Mouse (Mus musculus) thymus, postnatal 0 days (tissue): ENCODE measurements at regions not wholly inside any gene's neighbourhood (a gene's known extent, or its start where the extent isn't known, plus 50 kb on each side); places are given as distances from the start of the nearest gene placed in this dataset.

Source experiments
- DNase-seq: peaks from one replicate; pipeline ENCODE4 v3.0.0-alpha.2; 2015; ENCODE audit warnings: low spot score

DNA sequence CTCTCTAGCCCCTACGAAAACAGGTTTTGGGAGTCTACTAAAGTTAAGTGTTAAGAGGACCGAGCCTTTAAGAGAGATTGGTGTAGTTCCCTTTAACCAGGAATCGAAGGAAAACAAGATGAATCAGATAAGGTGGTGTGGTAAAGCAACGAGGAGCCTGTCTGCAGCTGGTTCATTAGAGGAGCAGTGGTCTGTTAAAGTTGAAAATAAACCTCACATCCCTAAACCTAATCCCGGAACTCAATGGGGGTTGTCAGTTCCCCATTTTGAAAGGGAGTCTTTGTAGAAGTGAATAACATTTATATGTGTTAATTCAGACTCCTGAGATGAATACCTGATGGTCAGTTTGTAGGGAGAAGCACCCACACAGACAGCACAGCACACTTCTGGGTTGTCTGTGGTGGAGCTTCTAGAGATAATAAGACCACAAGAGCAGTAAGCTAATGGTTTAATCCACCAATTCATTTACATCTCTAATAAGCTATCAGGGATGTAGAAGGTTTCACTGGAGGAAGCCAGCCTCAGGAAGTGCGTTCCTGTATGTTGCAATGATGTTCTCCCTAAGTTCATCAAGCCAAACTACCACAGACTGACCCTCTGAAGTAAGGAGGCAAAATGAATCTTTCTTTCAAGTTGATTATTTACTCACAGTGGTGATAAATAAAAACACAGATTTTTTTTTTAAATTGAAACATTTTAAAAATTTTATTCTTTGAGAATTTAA is 318.9 kb upstream of the Nrp1 start:
- no peak for DNase-seq

GRCm38 (mm10) chr8:128042877-128043276 is 315.5 kb upstream of the Nrp1 start:
- no peak for DNase-seq

- no peak for DNase-seq
Observed at GRCm38 (mm10) chr8:128043392-128043791, 315.0 kb upstream of the Nrp1 start.

GRCm38 (mm10) chr8:128056251-128056650 is 302.2 kb upstream of the Nrp1 start:
- no peak for DNase-seq

DNA sequence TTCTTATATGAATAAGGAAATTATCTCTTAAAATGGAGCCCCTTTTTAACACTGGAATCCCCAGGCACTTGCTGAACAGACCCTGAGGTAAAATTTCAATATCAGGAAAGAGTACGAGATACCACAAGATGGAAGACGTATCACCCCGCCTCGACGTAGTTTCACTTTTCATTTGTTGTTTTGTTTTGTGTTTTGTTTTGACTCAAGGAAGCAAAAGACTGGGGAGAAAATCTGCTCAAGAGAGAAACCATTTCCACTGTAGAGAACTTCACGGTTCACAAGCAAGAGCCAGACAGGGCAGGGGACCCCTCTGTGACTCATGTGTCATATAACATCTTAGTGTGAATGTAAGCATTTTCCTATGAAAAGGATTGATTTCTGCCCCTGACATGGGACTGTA is 300.6 kb upstream of the Nrp1 start:
- no peak for DNase-seq

DNA sequence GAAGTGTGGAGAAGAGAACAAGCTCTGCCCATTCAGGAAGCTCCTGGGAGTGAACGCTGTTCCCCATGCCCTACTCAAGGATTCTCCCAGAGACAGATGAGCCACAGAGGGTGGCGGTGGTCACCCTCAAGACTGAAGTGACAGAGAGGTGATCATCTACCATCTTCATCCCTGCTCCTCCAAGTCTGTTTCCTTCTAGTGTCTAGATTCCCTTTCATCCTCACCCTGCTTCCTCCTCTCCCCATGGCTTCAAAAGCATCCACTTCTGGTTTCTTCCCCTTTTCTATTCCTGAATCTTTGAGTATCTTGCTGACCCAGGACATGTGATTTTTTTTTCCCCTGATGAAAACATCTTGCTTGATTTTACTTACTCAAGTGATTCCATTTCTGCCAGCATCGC is 298.6 kb upstream of the Nrp1 start:
- no peak for DNase-seq

DNA sequence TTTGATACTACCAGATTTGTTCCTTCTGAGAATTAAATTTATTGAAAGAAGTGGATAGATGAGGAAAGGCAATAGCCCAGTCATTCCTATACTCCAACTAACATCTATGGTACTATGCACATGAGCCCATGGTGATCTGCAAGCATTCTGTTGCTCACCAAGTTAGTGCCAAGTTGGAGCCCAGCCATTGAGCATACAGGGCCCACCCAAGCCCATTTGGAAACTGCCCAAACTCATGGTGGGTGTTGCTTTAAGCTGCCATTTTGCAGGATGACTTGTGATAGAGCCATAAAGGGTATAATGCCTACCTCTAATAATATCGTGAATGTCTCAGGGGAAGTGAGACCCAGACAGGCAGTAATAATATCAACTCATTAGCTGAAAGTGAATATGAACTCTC is 294.2 kb upstream of the Nrp1 start:
- DNase-seq: no peak

DNA sequence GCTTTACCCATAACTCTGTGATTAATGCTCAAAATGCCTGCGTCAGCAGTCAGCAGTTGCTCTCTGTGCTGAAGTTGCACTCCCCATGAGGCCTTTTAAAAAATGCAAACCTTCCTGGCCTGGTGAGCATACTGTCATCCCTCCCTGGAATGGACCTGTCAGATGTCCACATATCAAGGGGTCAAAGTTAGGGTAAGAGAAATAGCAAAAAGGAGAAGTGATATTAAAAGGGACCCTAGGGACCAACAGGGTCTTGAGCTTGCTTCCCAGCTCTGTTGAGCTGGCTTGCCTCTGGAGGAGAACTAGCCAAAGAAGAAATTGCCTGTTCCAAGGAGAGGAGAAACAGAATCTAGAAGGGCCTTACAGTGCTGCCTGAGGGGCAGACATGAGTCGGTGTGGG is 293.3 kb upstream of the Nrp1 start:
- no peak for DNase-seq

DNA sequence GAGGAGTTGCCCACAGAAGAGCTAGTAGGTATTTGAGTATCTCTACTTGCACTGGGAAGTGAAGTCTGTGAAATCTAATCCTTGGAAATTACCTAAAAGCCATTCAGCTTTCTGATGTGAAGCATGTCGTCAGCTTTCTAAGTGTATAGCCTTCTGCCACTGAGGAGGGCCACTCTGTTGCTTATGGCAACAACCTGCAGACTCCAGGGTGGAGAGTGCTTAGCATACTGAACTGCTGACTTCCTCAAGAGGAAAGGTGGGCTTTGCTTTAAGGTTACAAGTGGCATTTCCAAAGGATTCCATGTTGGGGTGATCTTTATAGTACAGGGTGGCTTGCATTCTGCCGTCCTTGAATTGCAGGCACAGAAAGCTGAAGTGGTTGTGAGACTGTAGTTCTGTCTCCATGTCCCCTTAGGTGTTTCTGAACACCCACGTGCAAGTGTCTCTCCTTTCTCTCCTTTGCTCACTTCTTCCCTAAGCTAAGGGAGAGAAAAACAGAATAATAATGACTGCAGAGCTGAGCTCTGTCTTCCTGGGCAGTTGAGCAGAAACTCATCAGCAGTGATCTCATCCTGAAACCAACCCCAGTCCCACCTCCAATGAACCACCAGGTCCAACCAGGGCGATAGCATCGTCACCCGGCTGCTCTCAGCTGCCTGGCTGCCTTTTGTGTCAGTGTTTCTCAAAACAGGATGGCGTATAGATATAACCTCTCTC is 292.3 kb upstream of the Nrp1 start:
- DNase-seq: no peak

DNA sequence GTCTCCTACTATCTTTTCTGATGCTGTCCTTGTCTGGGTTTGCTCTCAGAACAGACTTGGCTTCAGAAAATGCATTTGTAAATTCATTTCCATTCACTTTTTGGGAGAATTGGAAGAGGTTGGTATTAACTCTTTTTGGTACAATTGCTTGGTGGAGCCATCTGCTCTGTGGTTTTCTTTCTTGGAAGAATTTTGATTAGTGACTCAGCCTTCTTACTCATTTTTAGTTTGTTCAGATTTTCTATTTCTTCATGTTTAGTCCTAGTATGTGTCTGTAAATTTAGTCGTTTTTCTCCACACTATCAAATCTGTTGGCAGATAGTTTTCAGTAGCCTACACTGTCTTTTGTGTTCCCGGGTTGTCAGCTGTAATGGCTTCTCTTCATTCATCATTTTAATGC is 288.7 kb upstream of the Nrp1 start:
- DNase-seq: no peak

- no peak for DNase-seq
Observed at GRCm38 (mm10) chr8:128075566-128075965, 282.8 kb upstream of the Nrp1 start.

- DNase-seq: no peak
Observed at GRCm38 (mm10) chr8:128076226-128076625, 282.2 kb upstream of the Nrp1 start.

DNA sequence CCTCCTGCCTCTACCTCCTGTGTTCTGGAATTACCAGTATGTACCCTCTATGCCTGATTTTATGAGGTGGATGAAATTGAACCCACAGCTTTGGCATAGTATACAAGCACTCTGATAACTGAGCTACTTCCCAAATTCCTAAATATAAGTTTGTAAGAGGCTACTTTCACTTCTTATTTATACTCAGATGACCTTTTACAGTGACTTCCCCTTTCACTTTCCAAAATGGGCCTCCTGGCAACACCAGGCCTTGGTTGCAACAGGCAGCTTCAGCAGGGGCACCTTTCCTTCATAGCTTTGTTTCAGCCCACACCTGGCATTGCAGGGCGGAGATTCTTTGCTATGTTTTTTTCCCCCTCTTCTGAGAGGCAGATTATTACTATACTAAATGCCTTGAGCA is 279.7 kb upstream of the Nrp1 start:
- no peak for DNase-seq

- DNase-seq: no peak
Observed at GRCm38 (mm10) chr8:128085800-128086199, 272.6 kb upstream of the Nrp1 start.

GRCm38 (mm10) chr8:128087500-128087899 is 270.9 kb upstream of the Nrp1 start:
- no peak for DNase-seq

GRCm38 (mm10) chr8:128092826-128093225 is 265.6 kb upstream of the Nrp1 start:
- no peak for DNase-seq

GRCm38 (mm10) chr8:128095451-128095850 is 263.0 kb upstream of the Nrp1 start:
- DNase-seq: no peak

DNA sequence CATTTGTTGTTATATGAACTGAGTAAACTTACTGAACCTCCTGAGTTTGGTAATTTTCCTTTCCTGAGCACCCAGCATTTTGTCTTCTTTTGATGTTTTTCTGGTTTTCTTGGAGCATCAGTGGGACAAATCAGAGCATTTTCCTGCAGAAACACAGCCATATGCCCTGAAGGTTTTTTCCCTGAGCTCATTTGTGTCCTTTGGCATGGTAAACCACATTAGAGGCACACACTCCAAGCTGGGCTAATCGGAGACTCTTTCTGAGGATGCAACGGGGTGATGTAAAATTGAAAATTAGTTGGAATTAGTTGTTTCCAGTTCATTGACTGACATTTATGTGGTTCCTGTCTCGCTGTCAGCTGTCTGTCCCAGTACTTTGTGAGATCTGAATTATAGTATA is 260.8 kb upstream of the Nrp1 start:
- DNase-seq: no peak

DNA sequence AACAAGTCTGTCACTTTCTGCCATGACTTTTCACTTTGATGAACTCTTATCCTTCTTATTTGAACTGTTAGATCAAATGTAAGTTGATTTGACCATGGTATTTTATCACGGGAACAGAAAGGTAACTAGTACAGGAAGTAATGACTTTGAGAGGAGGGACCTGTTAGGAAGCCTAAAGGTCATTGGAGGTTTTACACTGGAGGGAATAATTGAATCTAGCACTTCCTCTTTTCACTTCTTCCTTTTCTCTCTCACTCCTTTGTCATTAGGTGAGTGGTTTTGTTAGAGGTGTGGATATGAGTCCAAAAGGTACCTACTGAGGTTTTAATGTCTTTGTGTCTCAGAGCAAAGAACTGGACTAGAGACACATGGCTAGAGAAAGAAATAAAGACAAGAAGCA is 255.0 kb upstream of the Nrp1 start:
- DNase-seq: no peak

- DNase-seq: no peak
Observed at GRCm38 (mm10) chr8:128106569-128106968, 251.8 kb upstream of the Nrp1 start.

DNA sequence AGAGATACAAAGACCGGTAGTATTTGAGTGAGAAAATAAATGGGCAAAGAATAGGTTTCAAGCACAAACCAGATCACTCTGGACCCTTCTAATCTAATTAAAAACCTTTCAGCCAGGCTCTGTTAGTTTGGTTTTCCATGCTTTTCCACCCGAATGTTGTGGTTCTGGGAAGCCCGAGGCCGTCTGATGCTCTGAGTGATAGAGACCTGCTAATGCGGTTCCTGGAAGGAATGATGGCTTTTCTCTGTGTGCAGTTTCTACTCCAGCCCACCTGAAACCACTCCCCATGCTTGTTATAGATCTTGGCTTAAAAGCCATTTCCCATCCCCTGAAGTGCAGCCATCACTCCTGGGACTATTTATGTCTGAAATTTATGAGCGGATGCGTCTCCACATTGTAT is 251.4 kb upstream of the Nrp1 start:
- DNase-seq: no peak

- DNase-seq: no peak
Observed at GRCm38 (mm10) chr8:128109036-128109435, 249.4 kb upstream of the Nrp1 start.

DNA sequence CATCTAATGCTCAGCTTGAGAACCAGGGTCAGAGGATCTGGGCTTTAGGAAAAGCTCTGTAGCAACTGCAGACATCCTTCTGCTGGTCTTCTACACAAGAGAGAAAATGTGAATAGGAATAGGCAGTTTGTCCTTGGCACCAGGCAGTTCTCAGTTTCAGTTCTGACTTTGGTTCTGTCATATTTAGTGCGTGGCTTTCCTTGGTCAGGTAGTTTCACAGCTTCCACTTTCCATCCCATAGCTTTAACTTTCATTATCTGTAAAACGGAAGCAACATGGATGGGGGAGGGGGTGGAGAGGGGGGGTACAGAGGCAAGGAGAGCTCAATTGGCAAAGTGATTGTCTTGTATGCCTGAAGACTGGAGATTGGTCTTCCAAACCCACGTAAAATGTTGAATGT is 247.3 kb upstream of the Nrp1 start:
- no peak for DNase-seq
